Mouse (Mus musculus) G1E-ER4 (cell line): ENCODE results near the gene Adat1. TPM values are rescaled to one million over a fixed set of nuclear protein-coding genes. Genes with fewer than 3 reads are reported as not detected.

Experiments
- GATA1 ChIP-seq: IDR thresholded peaks from one replicate; pipeline ENCODE4 v1.8.0; 2012; ENCODE audit warnings: low read length, inconsistent platforms
- polyA plus RNA-seq: library from polyadenylated mRNA; stranded (reverse); fragments of >175 nt; gene quantifications from 2 replicates; pipeline ENCODE4 v1.2.3, GENCODE M21; 2012

Gene Adat1
- 1.1 and 2.7 TPM in 2 replicates for polyA plus RNA-seq

DNA sequence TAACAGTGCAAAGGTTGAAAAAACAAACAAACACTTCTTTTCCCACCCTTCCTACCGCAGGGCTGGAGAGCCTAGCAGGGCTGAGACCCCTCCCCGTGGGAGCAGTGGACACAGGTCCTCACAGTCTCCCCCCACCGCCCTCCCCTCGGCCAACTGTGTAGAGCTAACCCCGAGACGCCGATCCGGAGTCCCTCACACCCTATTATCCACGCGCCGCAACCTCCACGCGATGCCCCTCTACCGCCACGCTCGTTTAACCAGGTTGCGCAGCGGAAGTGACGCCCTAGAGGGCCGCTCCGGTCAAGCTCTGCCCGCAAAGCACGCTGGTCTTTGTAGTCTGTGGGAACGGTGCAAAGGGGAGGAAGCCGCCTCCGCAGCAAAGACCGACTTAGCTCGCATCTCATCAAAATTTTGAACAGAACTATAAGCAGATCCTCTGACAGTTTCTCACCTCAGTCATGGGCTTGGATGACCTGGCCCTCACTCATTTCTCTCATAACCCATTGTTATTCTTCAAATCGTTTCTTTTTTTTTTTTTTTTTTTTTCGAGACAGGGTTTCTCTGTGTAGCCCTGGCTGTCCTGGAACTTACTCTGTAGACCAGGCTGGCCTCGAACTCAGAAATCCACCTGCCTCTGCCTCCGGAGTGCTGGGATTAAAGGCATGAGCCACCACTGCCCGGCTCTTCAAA lies at the start of gene Adat1:
Gene Adat1, minus strand, starts transcription at position 290 of the 690 bp plus-strand sequence.
- no peak for TF ChIP-seq GATA1

DNA sequence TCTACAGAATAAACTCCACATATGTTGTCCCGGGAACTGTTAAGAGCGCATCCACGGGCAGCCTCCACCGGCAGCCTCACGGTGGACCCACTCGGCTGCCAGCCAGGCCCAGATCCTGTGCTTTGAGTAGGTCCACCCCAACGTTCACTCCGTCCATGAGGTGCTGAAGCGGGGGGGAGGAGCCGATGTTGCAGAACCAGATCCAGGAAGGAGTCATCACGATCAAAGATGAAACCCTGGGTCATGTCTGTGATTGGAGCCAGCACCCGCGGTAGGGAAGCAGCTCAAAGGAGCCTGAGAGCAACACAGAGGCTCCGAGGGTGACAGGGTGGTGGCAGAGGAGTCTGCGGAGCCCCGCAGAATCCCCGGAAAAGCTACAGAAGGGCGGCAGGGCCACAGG lies 45.4 kb upstream of the Adat1 start:
- no peak for TF ChIP-seq GATA1

DNA sequence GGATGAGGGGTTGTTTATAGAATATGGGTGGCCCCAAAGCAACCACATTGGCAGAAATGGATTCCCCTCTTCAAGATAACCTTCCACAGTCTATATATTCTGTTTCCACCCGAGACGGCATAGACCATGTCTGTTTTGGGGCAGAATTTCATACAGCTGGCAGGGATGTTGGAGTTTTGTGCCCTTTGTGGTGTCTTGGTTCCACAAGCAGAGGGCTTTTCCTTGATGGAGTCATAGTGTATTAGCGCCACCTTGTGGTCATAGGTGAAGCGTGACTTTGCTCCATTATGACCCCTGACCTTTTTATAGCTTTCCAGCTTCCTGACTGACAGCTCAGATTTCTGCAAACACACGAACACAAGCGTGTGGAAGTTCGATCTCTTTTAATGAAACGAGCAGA lies 42.5 kb upstream of the Adat1 start:
- no peak for TF ChIP-seq GATA1

DNA sequence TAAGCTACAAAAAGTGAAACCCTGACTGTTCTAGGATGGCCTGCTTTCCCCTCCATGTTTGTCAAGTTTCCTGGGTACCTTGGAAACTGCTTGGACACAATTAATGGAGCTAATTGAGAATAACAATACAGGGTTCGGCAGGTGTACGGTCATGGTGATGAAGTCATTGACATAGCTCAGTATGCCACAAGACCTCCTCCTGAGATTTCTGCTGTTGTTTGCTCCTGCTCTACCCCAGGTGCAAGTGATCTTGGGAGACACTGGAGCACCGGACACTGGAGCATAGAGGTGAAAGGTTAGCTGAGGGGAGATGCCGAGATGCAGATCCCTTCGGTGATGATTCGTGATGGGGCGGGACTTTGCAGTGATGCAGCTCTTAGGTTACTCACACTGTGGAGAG lies 41.0 kb upstream of the Adat1 start:
- TF ChIP-seq GATA1: no peak

DNA sequence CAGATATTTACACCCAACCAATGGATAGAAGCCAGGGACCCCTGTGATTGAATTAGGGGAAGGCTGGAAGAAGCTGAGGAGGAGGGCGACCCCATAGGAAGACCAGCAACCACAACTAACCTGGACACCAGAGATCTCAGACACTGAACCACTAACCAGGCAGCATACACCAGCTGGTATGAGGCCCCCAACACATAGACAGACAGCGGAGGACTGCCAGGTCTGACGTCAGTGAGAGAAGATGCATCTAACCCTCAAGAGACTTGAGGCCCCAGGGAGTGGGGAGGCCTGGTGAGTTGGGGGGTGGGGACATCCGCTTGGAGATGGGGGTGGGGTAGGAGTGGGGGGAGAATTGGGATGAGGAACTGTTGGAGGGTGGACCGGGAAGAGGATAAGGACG lies 38.6 kb upstream of the Adat1 start:
- TF ChIP-seq GATA1: no peak

DNA sequence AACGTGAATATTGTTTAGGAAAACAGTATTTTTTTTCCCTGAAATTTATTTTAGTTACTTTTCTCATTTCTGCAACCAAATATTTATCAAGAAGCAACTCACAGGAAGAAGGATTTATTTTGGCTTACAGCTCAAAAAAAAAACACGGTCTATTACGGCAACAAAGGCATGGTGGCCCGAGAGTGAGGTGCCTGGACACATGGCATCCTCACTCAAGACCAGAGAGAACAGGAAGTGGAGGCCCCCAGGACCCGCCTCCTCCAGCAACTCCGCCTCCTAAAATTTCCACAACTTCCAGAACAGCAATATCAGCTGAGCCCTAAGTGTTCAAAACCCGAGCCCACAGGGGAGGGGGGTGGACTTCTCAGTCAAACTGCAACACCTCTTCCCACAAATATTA lies 37.4 kb upstream of the Adat1 start:
- TF ChIP-seq GATA1: no peak

DNA sequence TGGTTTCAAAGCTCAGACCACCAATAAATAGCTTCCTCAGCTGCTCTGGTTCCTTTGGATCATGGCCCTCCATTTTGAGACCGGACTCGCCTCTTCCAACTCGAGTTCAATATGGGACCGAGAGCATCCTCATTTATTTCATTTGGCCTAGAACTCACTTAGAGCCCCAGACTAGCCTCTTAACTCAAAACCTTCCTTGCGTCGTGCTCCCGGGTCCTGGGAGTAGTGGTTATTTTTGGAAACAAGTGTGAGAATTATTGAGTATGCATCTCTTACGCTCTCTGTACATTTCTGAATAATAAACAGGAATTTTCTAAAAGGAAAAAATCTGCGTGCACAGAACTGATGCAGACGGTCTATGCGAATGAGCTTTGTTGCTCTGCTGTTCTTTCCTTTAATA lies 22.8 kb upstream of the Adat1 start, which contains the start of gene Gm6793:
Gene Gm6793, minus strand, starts transcription at position 101 of the 400 bp plus-strand sequence.
- TF ChIP-seq GATA1: no peak

DNA sequence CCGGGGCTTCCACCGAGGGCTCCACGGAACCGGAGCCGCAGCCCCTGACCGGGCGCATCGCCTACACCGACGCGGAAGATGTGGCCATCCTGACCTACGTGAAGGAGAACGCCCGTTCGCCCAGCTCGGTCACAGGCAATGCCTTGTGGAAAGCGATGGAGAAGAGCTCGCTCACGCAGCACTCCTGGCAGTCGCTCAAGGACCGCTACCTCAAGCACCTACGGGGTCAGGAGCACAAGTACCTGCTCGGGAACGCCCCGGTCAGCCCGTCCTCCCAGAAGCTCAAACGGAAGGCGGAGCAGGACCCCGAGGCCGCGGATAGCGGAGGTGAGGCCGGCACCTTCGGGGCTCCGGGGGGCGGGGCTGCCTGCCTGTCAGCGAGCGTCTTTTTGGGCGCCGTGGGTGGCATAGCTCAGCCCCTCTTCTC lies 19.7 kb upstream of the Adat1 start:
- no peak for TF ChIP-seq GATA1

DNA sequence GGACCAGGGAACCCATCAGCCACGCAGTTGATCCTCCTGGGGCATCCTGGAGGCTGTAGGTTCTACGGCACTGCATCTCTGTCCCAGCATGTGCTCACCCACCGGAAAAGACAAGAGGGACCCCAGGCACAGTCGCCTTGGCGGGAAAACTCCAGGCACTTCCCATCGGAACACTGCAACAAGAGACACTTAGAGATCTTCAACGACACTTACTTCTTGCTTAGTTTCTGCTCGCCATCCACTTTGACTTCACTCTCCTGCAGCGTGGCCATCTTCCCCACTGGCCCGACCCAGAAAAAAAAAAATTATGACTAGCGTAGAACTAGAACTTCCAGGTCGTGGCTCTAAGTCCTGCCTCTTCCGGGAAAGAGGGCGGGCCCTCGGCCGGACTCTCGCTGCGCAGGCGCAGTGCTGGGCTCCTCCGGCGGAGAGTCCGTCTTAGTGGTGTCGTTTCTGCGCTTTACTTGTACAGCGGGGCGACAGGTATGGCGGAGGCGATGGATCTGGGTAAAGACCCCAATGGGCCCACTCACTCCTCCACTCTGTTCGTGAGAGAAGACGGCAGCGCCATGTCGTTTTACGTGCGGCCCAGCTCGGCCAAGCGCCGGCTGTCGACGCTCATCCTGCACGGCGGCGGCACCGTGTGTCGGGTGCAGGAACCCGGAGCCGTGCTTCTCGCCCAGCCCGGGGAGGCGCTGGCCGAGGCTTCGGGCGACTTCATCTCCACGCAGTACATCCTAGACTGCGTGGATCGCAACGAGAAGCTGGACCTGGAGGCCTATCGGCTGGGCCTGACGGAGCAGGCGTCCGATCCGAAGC lies 19.1 kb upstream of the Adat1 start, which contains the start of the genes Kars and Terf2ip:
Gene Kars, minus strand, starts transcription at position 327 of the 819 bp plus-strand sequence.
Gene Terf2ip, plus strand, starts transcription at position 402 of the 819 bp plus-strand sequence.
- TF ChIP-seq GATA1: no peak

DNA sequence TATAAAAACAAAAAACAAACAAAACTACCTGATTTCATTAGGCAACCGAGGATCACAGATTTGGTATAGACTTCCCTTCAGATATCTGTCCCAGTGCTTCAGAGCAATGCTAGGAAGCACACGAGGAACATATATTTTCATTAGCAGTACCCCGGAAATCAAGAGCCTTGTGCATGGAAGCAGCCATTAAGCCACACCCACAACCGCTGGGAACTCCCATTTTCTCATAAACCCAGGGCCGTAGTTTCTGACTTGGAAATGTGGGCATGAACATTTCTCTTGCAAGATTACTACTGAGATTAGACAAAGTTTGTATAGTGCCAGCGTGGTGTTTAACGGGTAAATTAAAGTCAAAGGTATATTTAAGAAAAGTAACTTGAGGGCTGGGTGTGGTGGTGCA lies 17.5 kb upstream of the Adat1 start:
- TF ChIP-seq GATA1: no peak

DNA sequence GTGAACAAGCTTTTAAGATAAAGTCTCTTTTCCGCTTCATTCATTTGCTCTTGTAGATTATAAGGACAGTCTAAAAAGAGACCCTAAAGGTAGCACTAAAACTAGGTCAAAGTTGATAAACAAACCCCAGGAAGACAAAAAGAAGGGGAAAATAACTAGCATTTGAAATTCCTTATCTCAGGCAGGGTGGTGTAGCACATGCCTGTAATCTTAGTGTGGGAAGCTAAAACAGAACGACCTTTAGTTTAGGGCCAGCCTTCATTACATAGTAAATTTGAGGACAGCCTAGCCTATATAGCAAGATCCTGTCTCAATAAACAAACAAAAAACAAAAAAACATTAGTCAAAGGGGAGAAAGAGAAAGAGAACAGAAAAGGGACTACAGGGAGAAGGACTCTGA lies 15.6 kb upstream of the Adat1 start:
- TF ChIP-seq GATA1: peak; percentile 49

DNA sequence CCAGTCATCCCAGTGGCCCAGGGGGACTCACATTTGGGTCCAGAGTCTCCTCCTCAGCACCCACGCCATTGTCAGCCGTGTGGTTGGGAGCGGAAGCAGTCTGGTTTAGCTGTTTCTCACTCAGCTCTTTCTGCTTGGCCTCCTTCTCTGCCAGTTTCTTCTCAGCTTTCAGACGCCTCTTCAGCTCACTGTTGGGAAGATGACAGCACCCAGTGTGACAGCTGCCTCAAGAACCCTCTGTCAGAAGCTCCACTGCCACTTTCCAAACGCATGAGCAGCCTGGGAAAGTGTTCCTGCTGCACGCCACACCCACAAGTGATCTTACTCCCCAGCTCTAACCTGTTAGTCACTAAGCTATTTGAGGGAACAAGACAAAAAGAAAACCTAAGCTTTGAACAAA lies 13.5 kb upstream of the Adat1 start:
- no peak for TF ChIP-seq GATA1

DNA sequence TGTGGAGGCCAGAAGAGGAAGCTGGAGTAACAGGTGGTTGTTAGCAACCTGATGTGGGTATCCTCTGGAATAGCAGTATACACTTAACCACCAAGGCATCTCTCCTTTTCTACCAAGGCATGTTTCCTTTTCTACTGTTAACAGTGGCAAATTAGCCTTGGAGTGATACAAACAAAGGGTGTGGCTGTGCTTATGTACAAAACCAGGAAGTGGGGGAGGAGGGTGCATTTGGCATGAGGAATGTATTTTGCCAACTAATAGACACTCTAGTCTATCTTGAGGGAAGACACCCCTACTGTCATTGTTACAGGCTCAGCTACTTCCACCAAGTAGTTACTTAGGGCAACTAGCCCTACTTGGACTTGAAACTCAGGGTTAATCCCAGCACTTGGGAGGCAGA lies 12.7 kb upstream of the Adat1 start:
- TF ChIP-seq GATA1: no peak

DNA sequence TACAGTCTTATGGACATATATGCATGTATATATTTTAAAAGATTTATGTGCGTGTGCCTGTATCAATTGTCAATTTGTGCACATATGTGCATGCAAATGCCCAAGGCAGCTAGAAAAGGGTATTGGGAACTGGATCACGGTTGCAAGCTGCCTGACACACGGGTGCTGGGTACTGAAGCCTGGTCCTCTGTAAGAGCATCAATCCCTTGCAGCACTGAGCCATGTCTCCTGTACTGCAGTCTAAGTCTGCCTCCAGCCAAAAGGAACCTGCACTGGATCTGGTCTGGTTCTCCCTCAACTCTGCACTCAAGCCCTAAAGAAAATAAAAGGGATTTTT lies 569 bp upstream of the Adat1 start:
- TF ChIP-seq GATA1: no peak

DNA sequence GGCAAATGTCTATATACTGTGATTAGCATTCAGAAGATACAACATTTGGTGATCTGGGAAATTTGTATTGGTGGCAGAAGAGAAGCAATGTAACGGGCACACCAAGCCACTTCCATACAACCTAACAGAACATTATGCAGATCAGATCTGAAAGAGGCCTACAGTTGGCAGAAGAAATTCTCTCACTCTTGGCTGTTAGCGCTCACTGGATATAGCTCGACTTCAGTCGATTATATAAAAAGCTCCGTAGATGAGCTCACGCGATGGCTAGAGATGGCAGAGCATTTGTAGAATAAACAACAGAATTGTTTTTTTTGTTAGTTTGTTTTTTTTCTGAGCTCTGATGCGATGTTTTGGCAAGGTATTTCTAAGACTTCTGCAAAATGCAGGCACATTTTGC lies 824 bp downstream of the Adat1 start:
- TF ChIP-seq GATA1: no peak

DNA sequence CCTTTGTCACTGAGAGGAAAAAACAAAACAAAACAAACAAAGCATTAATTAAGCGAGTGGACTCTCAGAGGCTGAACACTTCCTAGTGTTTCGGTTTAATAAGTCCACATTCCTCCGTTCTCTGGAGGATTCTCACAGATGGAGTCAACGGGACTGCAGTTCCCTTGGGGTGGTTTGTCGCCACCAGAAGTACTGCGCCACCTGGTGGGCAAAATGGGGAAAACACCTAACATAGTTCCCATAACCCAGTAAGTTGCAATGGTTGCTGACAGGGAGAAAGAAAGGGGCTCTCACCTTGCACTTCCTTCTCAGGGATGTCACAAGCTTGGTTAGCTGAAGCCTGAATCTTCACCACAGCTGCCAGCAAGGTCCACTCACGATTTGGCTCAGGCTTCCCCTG lies 2.2 kb downstream of the Adat1 start:
- TF ChIP-seq GATA1: no peak

DNA sequence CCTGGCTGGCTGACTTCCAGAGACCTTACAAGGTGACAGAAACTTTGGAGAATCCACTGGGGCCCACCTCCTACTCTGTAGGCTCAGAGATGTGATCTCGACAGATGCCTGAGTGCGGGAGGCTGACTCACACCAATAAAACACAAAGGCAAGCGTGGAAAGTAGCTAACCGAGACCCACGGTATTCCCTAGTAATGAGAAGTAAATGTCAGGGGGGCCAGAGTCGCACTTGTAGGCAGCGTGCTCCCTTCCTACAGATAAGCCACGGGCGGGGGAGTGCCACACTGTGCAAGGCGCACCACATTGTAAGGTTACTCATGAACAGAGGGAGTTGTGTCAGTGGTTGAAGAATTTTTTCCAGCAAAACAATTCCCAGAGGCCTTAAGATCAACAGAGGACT lies 7.6 kb downstream of the Adat1 start:
- TF ChIP-seq GATA1: no peak
